Mouse (Mus musculus) c-Kit-positive CD71-negative TER-119-negative erythroid progenitor cells, embryonic 14.5 days (primary cell): ENCODE results near the gene Sorbs1.

Source experiments
- DNase-seq: peaks from one replicate; pipeline ENCODE4 v3.0.0-alpha.2; 2013; ENCODE audit warnings: low read depth

The Sorbs1 gene

GRCm38 (mm10) chr19:40512500-40513421, 818 bp downstream of the Sorbs1 start:
- DNase-seq = no peak

GRCm38 (mm10) chr19:40511679-40512309, 1.8 kb downstream of the Sorbs1 start:
- no peak for DNase-seq

- no peak for DNase-seq
These were observed 2.5 kb downstream of the Sorbs1 start for GRCm38 (mm10) chr19:40511100-40511439.

- DNase-seq = no peak
These were observed 3.0 kb downstream of the Sorbs1 start for GRCm38 (mm10) chr19:40510387-40511099.

- DNase-seq = no peak
These were observed 4.3 kb downstream of the Sorbs1 start for GRCm38 (mm10) chr19:40509274-40509673.

- no peak for DNase-seq
These were observed 4.7 kb downstream of the Sorbs1 start for GRCm38 (mm10) chr19:40508851-40509250.

GRCm38 (mm10) chr19:40506965-40507364, 6.6 kb downstream of the Sorbs1 start:
- no peak for DNase-seq

- DNase-seq = no peak
These were observed 9.2 kb downstream of the Sorbs1 start for GRCm38 (mm10) chr19:40504336-40504735.

- no peak for DNase-seq
These were observed 13.4 kb downstream of the Sorbs1 start for GRCm38 (mm10) chr19:40499940-40500737.

- no peak for DNase-seq
These were observed 14.4 kb downstream of the Sorbs1 start for GRCm38 (mm10) chr19:40499141-40499540.

GRCm38 (mm10) chr19:40498162-40498725, 15.3 kb downstream of the Sorbs1 start:
- DNase-seq = no peak

GRCm38 (mm10) chr19:40496509-40497267, 16.9 kb downstream of the Sorbs1 start:
- DNase-seq = no peak

GRCm38 (mm10) chr19:40496071-40496470, 17.5 kb downstream of the Sorbs1 start:
- no peak for DNase-seq

- DNase-seq = no peak
These were observed 20.7 kb downstream of the Sorbs1 start for GRCm38 (mm10) chr19:40492902-40493301.

GRCm38 (mm10) chr19:40491442-40491841, 22.1 kb downstream of the Sorbs1 start:
- no peak for DNase-seq

GRCm38 (mm10) chr19:40490765-40491164, 22.8 kb downstream of the Sorbs1 start:
- DNase-seq = no peak

GRCm38 (mm10) chr19:40489633-40490032, 23.9 kb downstream of the Sorbs1 start:
- DNase-seq = no peak

- no peak for DNase-seq
These were observed 24.6 kb downstream of the Sorbs1 start for GRCm38 (mm10) chr19:40488853-40489454.

GRCm38 (mm10) chr19:40487561-40487960, 26.0 kb downstream of the Sorbs1 start:
- no peak for DNase-seq

GRCm38 (mm10) chr19:40481115-40481514, 32.5 kb downstream of the Sorbs1 start:
- no peak for DNase-seq
